8 mouse cellular contexts compared by ENCODE assay signal in the genomic region with DNA sequence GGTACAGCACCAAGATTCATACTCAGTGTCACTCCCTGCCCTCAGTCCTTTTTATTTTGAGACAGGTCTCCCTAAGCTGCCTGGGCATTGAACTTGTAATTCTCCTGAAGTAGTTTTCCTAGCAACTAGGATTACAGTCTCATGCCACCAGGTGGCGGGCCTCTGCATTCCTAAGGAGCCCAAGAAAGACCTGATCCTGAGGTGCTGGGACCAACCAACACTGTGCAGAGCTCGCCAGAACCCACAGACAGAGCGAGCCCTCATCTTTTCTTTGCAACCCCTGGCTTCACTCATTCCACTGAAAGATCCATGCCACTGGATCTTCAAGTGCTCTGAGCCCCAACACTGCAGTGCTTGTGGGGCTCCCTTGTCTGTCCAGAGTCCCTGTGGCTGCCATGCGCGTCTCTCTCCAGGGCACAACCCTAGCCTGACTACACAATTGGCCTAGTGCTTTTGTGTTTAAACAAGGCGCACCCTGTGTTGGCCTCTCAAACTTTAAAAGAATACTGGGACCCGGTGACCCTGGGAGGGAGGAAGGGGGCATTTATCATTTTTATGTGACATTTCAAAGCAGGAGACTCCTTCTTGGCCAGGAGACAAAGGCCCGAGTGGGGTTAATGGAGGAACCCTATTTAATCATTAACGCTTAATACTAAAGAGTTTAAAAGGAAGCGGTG.
A peak's percentile ranks its signal among the peaks of the same experiment; 100 is the strongest.
DNase-seq lines count a peak whose midpoint lies in the region; ATAC-seq and TF ChIP-seq lines count a peak whose summit lies in the region.

No protein-coding gene starts in this region.

- no peak for TF ChIP-seq EP300 in heart, postnatal 0 days (IDR thresholded peaks at IDR 0.05; ENCODE audit: low read depth)
- TF ChIP-seq EP300 in CH12.LX (IDR thresholded peaks at IDR 0.05; ENCODE audit: low read length): no peak

- H3K27ac ChIP-seq in heart, postnatal 0 days (ENCODE audit: low read depth): no peak overlapping the region
- H3K27ac ChIP-seq in heart, embryonic 11.5 days (ENCODE audit: low read depth, low read length): no peak overlapping the region
- no peak overlapping the region for H3K27ac ChIP-seq in CH12.LX (ENCODE audit: insufficient read depth, low read depth)

- no peaks in the 10 kb centered on the region for H3K36me3 ChIP-seq in heart, postnatal 0 days (replicated peaks; ENCODE audit: control insufficient read depth, insufficient read depth, low read length)
- no peaks in the 10 kb centered on the region for H3K36me3 ChIP-seq in heart, embryonic 11.5 days (ENCODE audit: control insufficient read depth, insufficient read depth, low read length)
- H3K36me3 ChIP-seq in CH12.LX (replicated peaks in 1 of 2; ENCODE audit: control insufficient read depth in 1 of 2, insufficient read depth in 1 of 2, low read length in 1 of 2): no peaks in the 10 kb centered on the region

- WGBS in heart, postnatal 0 days: 83% methylated on average over 10 of the region's 10 CpGs
- 68% methylated on average over 10 of the region's 10 CpGs for WGBS in heart, embryonic 11.5 days (ENCODE audit: insufficient replicate concordance)

- H3K4me2 ChIP-seq in heart, postnatal 0 days (ENCODE audit: low read depth, low read length): no peak overlapping the region
- H3K4me2 ChIP-seq in heart, embryonic 11.5 days: no peak overlapping the region
- no peak overlapping the region for H3K4me2 ChIP-seq in CH12.LX (ENCODE audit: insufficient read depth, low read depth, poor library complexity, severe bottlenecking)

- peak; percentile 27 for TF ChIP-seq RAD21 in CH12.LX (IDR thresholded peaks at IDR 0.05; ENCODE audit: low read depth, low read length)

- in situ Hi-C loops in CH12.LX (cut with MboI; ENCODE audit: low pct_ligation_motif_present, low pct_unique_long_range_greater_than_20kb, low sequenced_read_pairs): no loop called here

- H3K27me3 ChIP-seq in heart, postnatal 0 days (ENCODE audit: control insufficient read depth, insufficient read depth, low read length): no peaks in the 10 kb centered on the region
- H3K27me3 ChIP-seq in heart, embryonic 11.5 days (ENCODE audit: control insufficient read depth, insufficient read depth, low read length): no peaks in the 10 kb centered on the region
- peaks cover 81% of the 10 kb centered on the region for H3K27me3 ChIP-seq in CH12.LX (replicated peaks)

- peak; percentile 39 for TF ChIP-seq CTCF in heart, postnatal 0 days (IDR thresholded peaks at IDR 0.05; ENCODE audit: low read depth)
- TF ChIP-seq CTCF in CH12.LX (conservative IDR thresholded peaks at IDR 0.05 in 1 of 2, IDR thresholded peaks at IDR 0.05 in 1 of 2; ENCODE audit: low read depth in 2 of 2, low read length in 2 of 2): peak in 1 of 2 experiments; percentile 59; a peak in 2 of 4 replicates

- H3K4me3 ChIP-seq in heart, postnatal 0 days (ENCODE audit: low read depth, low read length): no peak overlapping the region
- no peak overlapping the region for H3K4me3 ChIP-seq in heart, embryonic 11.5 days (ENCODE audit: low read depth, low read length)
- no peak overlapping the region for H3K4me3 ChIP-seq in CH12.LX (replicated peaks in 1 of 3; ENCODE audit: low read depth in 2 of 3, low read length in 2 of 3, poor library complexity in 1 of 3)

- dilution Hi-C loops in CH12.LX (cut with MboI; ENCODE audit: extremely low pct_ligation_motif_present, extremely low pct_unique_long_range_greater_than_20kb, low sequenced_read_pairs): no loop called here

- no peaks in the 10 kb centered on the region for H3K9me3 ChIP-seq in heart, postnatal 0 days (replicated peaks; ENCODE audit: control insufficient read depth, low read length)
- H3K9me3 ChIP-seq in heart, embryonic 11.5 days (replicated peaks; ENCODE audit: control insufficient read depth, low read length): no peaks in the 10 kb centered on the region
- H3K9me3 ChIP-seq in CH12.LX (replicated peaks; ENCODE audit: low read length): no peaks in the 10 kb centered on the region

- no peaks in the 10 kb centered on the region for H3K4me1 ChIP-seq in heart, postnatal 0 days (ENCODE audit: control insufficient read depth, insufficient read depth)
- peaks cover 7% of the 10 kb centered on the region for H3K4me1 ChIP-seq in heart, embryonic 11.5 days (ENCODE audit: control insufficient read depth, insufficient read depth, low read length)
- H3K4me1 ChIP-seq in CH12.LX (ENCODE audit: control insufficient read depth in 1 of 2, insufficient read depth in 2 of 2): no peaks in the 10 kb centered on the region

- TF ChIP-seq POLR2A in CH12.LX (IDR thresholded peaks at IDR 0.05; ENCODE audit: low read depth, low read length): no peak

- no peak for DNase-seq in heart, postnatal 0 days (ENCODE audit: low spot score)
- peak; percentile 21 for DNase-seq in CH12.LX (ENCODE audit: extremely low read depth)
- peak; percentile 71 for DNase-seq in ZHBTc4 (ENCODE audit: low read depth, low spot score)
- peak; percentile 47 for DNase-seq in kidney, adult 11 months
- DNase-seq in lung, postnatal 10 days: peak; percentile 66
- DNase-seq in spleen, postnatal 36 days (ENCODE audit: low spot score in 2 of 2): no peak
- DNase-seq in urinary bladder, adult 18-20 months (ENCODE audit: low spot score in 2 of 2): no peak

- no peak for ATAC-seq in heart, postnatal 0 days (ENCODE audit: insufficient read depth, low read depth)
- ATAC-seq in heart, embryonic 11.5 days (replicated peaks; ENCODE audit: insufficient number of reproducible peaks, low FRiP score, low TSS enrichment): no peak

- H3K9ac ChIP-seq in heart, postnatal 0 days (replicated peaks; ENCODE audit: low read depth, low read length): no peak overlapping the region
- no peak overlapping the region for H3K9ac ChIP-seq in heart, embryonic 11.5 days (ENCODE audit: low read depth, low read length)
- H3K9ac ChIP-seq in CH12.LX (ENCODE audit: insufficient read depth, low read depth): no peak overlapping the region

- H3K79me2 ChIP-seq in CH12.LX (replicated peaks; ENCODE audit: control insufficient read depth, extremely low read depth, insufficient read depth, poor library complexity, severe bottlenecking): no peaks in the 10 kb centered on the region

TF ChIP-seq in CH12.LX, 34 proteins besides CTCF, POLR2A, EP300 and RAD21:
- TF ChIP-seq MYC (IDR thresholded peaks at IDR 0.05; ENCODE audit: low read depth, low read length) (no peak), NRF1 (IDR thresholded peaks at IDR 0.05; ENCODE audit: low read depth, low read length) (no peak), MAZ (IDR thresholded peaks at IDR 0.05; ENCODE audit: low read depth, low read length) (no peak), SMC3 (IDR thresholded peaks at IDR 0.05; ENCODE audit: low read depth, low read length) (peak; percentile 65), BHLHE40 (IDR thresholded peaks at IDR 0.05; ENCODE audit: low read depth, low read length) (no peak)

Comparison
In these comparisons a context has a peak if more than half of its experiments do, and no peak if none do; other contexts are left out.
1. DNase-seq: peak in CH12.LX (single experiment), ZHBTc4 (single experiment), kidney, adult 11 months (single experiment) and lung, postnatal 10 days (single experiment); none in heart, postnatal 0 days (single experiment), spleen, postnatal 36 days (0 of 2) and urinary bladder, adult 18-20 months (0 of 2).